Mouse (Mus musculus): ENCODE measurements around the gene Ankrd23. TPM values are rescaled to one million over a fixed set of nuclear protein-coding genes. Genes with fewer than 3 reads are reported as not detected.

Gene Ankrd23
- polyA plus RNA-seq, 1 experiment from 2014 or later = 12.7 TPM

- 2% methylated on average over 50 of the region's 51 CpGs for WGBS
- H3K4me3 ChIP-seq (replicated peaks) = peak within 1 kb of the TSS; percentile 90
- peak within 1 kb of the TSS; percentile 98 for H3K27ac ChIP-seq
- H3K9me3 ChIP-seq = no peaks in the 10 kb centered on the region
- H3K4me1 ChIP-seq (replicated peaks) = peaks cover 17% of the 10 kb centered on the region
- peaks cover 4% of the 10 kb centered on the region; the same call in 1 of the 2 replicates for H3K36me3 ChIP-seq
- ATAC-seq = peak; percentile 99
- peak within 1 kb of the TSS; percentile 85 for H3K9ac ChIP-seq
- no peaks in the 10 kb centered on the region for H3K27me3 ChIP-seq (replicated peaks)
- H3K4me2 ChIP-seq (replicated peaks) = peak within 1 kb of the TSS; percentile 87
Measured at GRCm38 (mm10) chr1:36511289-36512021, 25.2 kb downstream of the Ankrd23 start, which contains the start of gene Cnnm3. Gene Cnnm3 (plus strand): TSS chr1:36511867.

- no peak for ATAC-seq
- Histone ChIP-seq H3K9me3 (no peaks in the 10 kb centered on the region), H3K4me3 (replicated peaks) (no peak overlapping the region), H3K36me3 (peaks cover 4% of the 10 kb centered on the region; the same call in 1 of the 2 replicates), H3K27ac (no peak overlapping the region), H3K9ac (no peak overlapping the region), H3K4me1 (replicated peaks) (peaks cover 3% of the 10 kb centered on the region), H3K27me3 (replicated peaks) (no peaks in the 10 kb centered on the region), H3K4me2 (replicated peaks) (no peak overlapping the region)
- 75% methylated on average over 5 of the region's 5 CpGs for WGBS
Measured at GRCm38 (mm10) chr1:36508238-36508637, 28.4 kb downstream of the Ankrd23 start.

- ATAC-seq = peak; percentile 50
Measured at GRCm38 (mm10) chr1:36501261-36501660, 35.4 kb downstream of the Ankrd23 start.

GRCm38 (mm10) chr1:36497312-36497711 lies 39.4 kb downstream of the Ankrd23 start:
- no peak overlapping the region for H3K4me2 ChIP-seq (replicated peaks)
- H3K9ac ChIP-seq = no peak overlapping the region
- ATAC-seq = no peak
- no peak overlapping the region for H3K4me3 ChIP-seq (replicated peaks)
- 76% methylated on average over 2 of the region's 2 CpGs for WGBS
- H3K27me3 ChIP-seq (replicated peaks) = no peaks in the 10 kb centered on the region
- peaks cover 7% of the 10 kb centered on the region for H3K4me1 ChIP-seq (replicated peaks)
- no peaks in the 10 kb centered on the region for H3K9me3 ChIP-seq
- H3K36me3 ChIP-seq = 0 out of 2 replicates have a peak, but pooled peaks cover 4% of the 10 kb centered on the region
- H3K27ac ChIP-seq = no peak overlapping the region

More at GRCm38 (mm10) chr1:36501261-36501660, 35.4 kb downstream of the Ankrd23 start:
- H3K4me2 ChIP-seq (replicated peaks) = no peak overlapping the region
- H3K36me3 ChIP-seq = peaks cover 4% of the 10 kb centered on the region; the same call in 1 of the 2 replicates
- H3K27ac ChIP-seq = no peak overlapping the region
- H3K9ac ChIP-seq = no peak overlapping the region
- no peak overlapping the region for H3K4me3 ChIP-seq (replicated peaks)
- WGBS = 5% methylated on average over 3 of the region's 3 CpGs
- H3K27me3 ChIP-seq (replicated peaks) = no peaks in the 10 kb centered on the region
- H3K9me3 ChIP-seq = no peaks in the 10 kb centered on the region
- H3K4me1 ChIP-seq (replicated peaks) = no peaks in the 10 kb centered on the region

- Histone ChIP-seq H3K4me1 (replicated peaks) (peaks cover 12% of the 10 kb centered on the region), H3K36me3 (0 out of 2 replicates have a peak, but pooled peaks cover 4% of the 10 kb centered on the region), H3K4me3 (replicated peaks) (no peak overlapping the region), H3K9me3 (no peaks in the 10 kb centered on the region), H3K9ac (no peak overlapping the region), H3K4me2 (replicated peaks) (no peak overlapping the region), H3K27me3 (replicated peaks) (no peaks in the 10 kb centered on the region), H3K27ac (no peak overlapping the region)
- 48% methylated on average over 2 of the region's 2 CpGs for WGBS
- ATAC-seq = no peak
Measured at GRCm38 (mm10) chr1:36496719-36497118, 40.0 kb downstream of the Ankrd23 start.

GRCm38 (mm10) chr1:36493299-36493698 lies 43.4 kb downstream of the Ankrd23 start:
- peaks cover 16% of the 10 kb centered on the region for H3K4me1 ChIP-seq (replicated peaks)
- H3K4me3 ChIP-seq (replicated peaks) = no peak overlapping the region
- H3K27ac ChIP-seq = 0 out of 2 replicates have a peak overlapping the region, but pooled peaks have one; percentile 36
- no peak overlapping the region for H3K9ac ChIP-seq
- H3K36me3 ChIP-seq = no peaks in the 10 kb centered on the region
- no peaks in the 10 kb centered on the region for H3K9me3 ChIP-seq
- no peaks in the 10 kb centered on the region for H3K27me3 ChIP-seq (replicated peaks)
- no peak overlapping the region; the same call in 1 of the 2 replicates for H3K4me2 ChIP-seq (replicated peaks)
- 61% methylated on average over 6 of the region's 6 CpGs for WGBS
- ATAC-seq = peak; percentile 72

GRCm38 (mm10) chr1:36492416-36493139 lies 44.1 kb downstream of the Ankrd23 start:
- peak overlapping the region; percentile 29; the same call in 1 of the 2 replicates for H3K9ac ChIP-seq
- 37% methylated on average over 9 of the region's 9 CpGs for WGBS
- peak; percentile 85 for ATAC-seq
- H3K27ac ChIP-seq = peak overlapping the region; percentile 72
- peak overlapping the region; percentile 33 for H3K4me2 ChIP-seq (replicated peaks)
- H3K27me3 ChIP-seq (replicated peaks) = no peaks in the 10 kb centered on the region
- H3K36me3 ChIP-seq = no peaks in the 10 kb centered on the region
- H3K9me3 ChIP-seq = no peaks in the 10 kb centered on the region
- H3K4me1 ChIP-seq (replicated peaks) = peaks cover 16% of the 10 kb centered on the region
- no peak overlapping the region for H3K4me3 ChIP-seq (replicated peaks)

- WGBS = 83% methylated on average over 6 of the region's 6 CpGs
- no peaks in the 10 kb centered on the region for H3K27me3 ChIP-seq (replicated peaks)
- H3K4me1 ChIP-seq (replicated peaks) = peaks cover 22% of the 10 kb centered on the region
Measured at GRCm38 (mm10) chr1:36489661-36490060, 47.0 kb downstream of the Ankrd23 start.

GRCm38 (mm10) chr1:36487111-36487510 lies 49.6 kb downstream of the Ankrd23 start:
- Histone ChIP-seq H3K27me3 (replicated peaks) (no peaks in the 10 kb centered on the region), H3K4me1 (replicated peaks) (peaks cover 23% of the 10 kb centered on the region; the same call in 1 of the 2 replicates), H3K36me3 (no peaks in the 10 kb centered on the region), H3K9me3 (no peaks in the 10 kb centered on the region), H3K9ac (no peak overlapping the region), H3K27ac (no peak overlapping the region), H3K4me2 (replicated peaks) (no peak overlapping the region), H3K4me3 (replicated peaks) (no peak overlapping the region)
- ATAC-seq = no peak
- WGBS = 89% methylated on average over 9 of the region's 9 CpGs

More at GRCm38 (mm10) chr1:36489661-36490060, 47.0 kb downstream of the Ankrd23 start:
- Histone ChIP-seq H3K27ac (no peak overlapping the region), H3K4me3 (replicated peaks) (no peak overlapping the region), H3K36me3 (no peaks in the 10 kb centered on the region), H3K4me2 (replicated peaks) (no peak overlapping the region), H3K9ac (no peak overlapping the region), H3K9me3 (no peaks in the 10 kb centered on the region)
- no peak for ATAC-seq

GRCm38 (mm10) chr1:36485080-36485479 lies 51.6 kb downstream of the Ankrd23 start:
- no peak for ATAC-seq
- no peaks in the 10 kb centered on the region for H3K36me3 ChIP-seq
- H3K9ac ChIP-seq = no peak overlapping the region
- WGBS = 51% methylated on average over 7 of the region's 7 CpGs
- H3K4me2 ChIP-seq (replicated peaks) = no peak overlapping the region
- H3K4me1 ChIP-seq (replicated peaks) = peaks cover 17% of the 10 kb centered on the region; the same call in 1 of the 2 replicates
- no peak overlapping the region for H3K27ac ChIP-seq
- no peaks in the 10 kb centered on the region for H3K9me3 ChIP-seq
- H3K27me3 ChIP-seq (replicated peaks) = no peaks in the 10 kb centered on the region
- H3K4me3 ChIP-seq (replicated peaks) = no peak overlapping the region

GRCm38 (mm10) chr1:36483825-36484224 lies 52.9 kb downstream of the Ankrd23 start:
- peaks cover 1% of the 10 kb centered on the region; the same call in 1 of the 2 replicates for H3K36me3 ChIP-seq
- no peaks in the 10 kb centered on the region for H3K27me3 ChIP-seq (replicated peaks)
- H3K4me3 ChIP-seq (replicated peaks) = no peak overlapping the region
- 0 out of 2 replicates have a peak overlapping the region, but pooled peaks have one; percentile 9 for H3K4me2 ChIP-seq (replicated peaks)
- 64% methylated on average over 4 of the region's 4 CpGs for WGBS
- peaks cover 15% of the 10 kb centered on the region; the same call in 1 of the 2 replicates for H3K4me1 ChIP-seq (replicated peaks)
- no peaks in the 10 kb centered on the region for H3K9me3 ChIP-seq
- H3K9ac ChIP-seq = no peak overlapping the region
- peak; percentile 86 for ATAC-seq
- peak overlapping the region; percentile 64; the same call in 1 of the 2 replicates for H3K27ac ChIP-seq

Measured in intestine, embryonic 15.5 days (tissue).